Mouse (Mus musculus) hindbrain, embryonic 11.5 days (tissue): ENCODE measurements at regions not wholly inside any gene's neighbourhood (a gene's known extent, or its start where the extent isn't known, plus 50 kb on each side); places are given as distances from the start of the nearest gene placed in this dataset.
A peak's percentile ranks its signal among the peaks of the same experiment; 100 is the strongest.

Experiments
- ATAC-seq: fragments of 200-750 bp; cut with Nextera tagmentation; 2 replicates; pipeline ENCODE4 v1.8.0; 2017; ENCODE audit warnings: mild to moderate bottlenecking, moderate TSS enrichment, moderate library complexity; ENCODE audit not compliant: low FRiP score
- DNase-seq: peaks from one replicate; pipeline ENCODE4 v3.0.0-alpha.2; 2015; ENCODE audit warnings: low spot score
- H3K27ac ChIP-seq: fragments of 300-500 bp; sonication (generic); 2 replicates; pipeline ENCODE4 v1.5.1; 2014; ENCODE audit warnings: mild to moderate bottlenecking, low read depth, low read length
- H3K27me3 ChIP-seq: fragments of 300-500 bp; sonication (generic); 2 replicates; pipeline ENCODE4 v1.6.1; 2014; ENCODE audit warnings: mild to moderate bottlenecking, low read length, moderate library complexity, mixed read lengths; ENCODE audit not compliant: control insufficient read depth, insufficient read depth
- H3K36me3 ChIP-seq: fragments of 300-500 bp; sonication (generic); 2 replicates; pipeline ENCODE4 v1.6.1; 2014; ENCODE audit warnings: mild to moderate bottlenecking, low read length, moderate library complexity, mixed read lengths; ENCODE audit not compliant: control insufficient read depth, insufficient read depth
- H3K4me1 ChIP-seq: fragments of 300-500 bp; sonication (generic); replicated peaks from 2 replicates; pipeline ENCODE4 v1.6.1; 2014; ENCODE audit warnings: low read length, mixed read lengths; ENCODE audit not compliant: control insufficient read depth, insufficient read depth
- H3K4me2 ChIP-seq: fragments of 300-500 bp; sonication (generic); replicated peaks from 2 replicates; pipeline ENCODE4 v1.6.1; 2014; ENCODE audit warnings: mild to moderate bottlenecking, low read depth, low read length
- H3K4me3 ChIP-seq: fragments of 300-500 bp; sonication (generic); 2 replicates; pipeline ENCODE4 v1.5.1; 2014; ENCODE audit warnings: low read depth, low read length
- H3K9ac ChIP-seq: fragments of 300-500 bp; sonication (generic); 2 replicates; pipeline ENCODE4 v1.6.1; 2014; ENCODE audit warnings: low read depth, low read length
- H3K9me3 ChIP-seq: fragments of 300-500 bp; sonication (generic); 2 replicates; pipeline ENCODE4 v1.6.1; 2016; ENCODE audit warnings: low read length; ENCODE audit not compliant: control insufficient read depth
- WGBS: fragments of 180-500 bp; shearing (Covaris S2); extraction: QIAGEN DNeasy Blood & Tissue Kit; methylation state at CpG from one replicate; pipeline ENCODE4 v1.1.7; 2014; 5-methylcytosine and 5-hydroxymethylcytosine counted together

GRCm38 (mm10) chr11:54195954-54196353 is 53.5 kb downstream of the Csf2 start:
- H3K9ac ChIP-seq: no peak overlapping the region
- DNase-seq: peak; percentile 1

DNA sequence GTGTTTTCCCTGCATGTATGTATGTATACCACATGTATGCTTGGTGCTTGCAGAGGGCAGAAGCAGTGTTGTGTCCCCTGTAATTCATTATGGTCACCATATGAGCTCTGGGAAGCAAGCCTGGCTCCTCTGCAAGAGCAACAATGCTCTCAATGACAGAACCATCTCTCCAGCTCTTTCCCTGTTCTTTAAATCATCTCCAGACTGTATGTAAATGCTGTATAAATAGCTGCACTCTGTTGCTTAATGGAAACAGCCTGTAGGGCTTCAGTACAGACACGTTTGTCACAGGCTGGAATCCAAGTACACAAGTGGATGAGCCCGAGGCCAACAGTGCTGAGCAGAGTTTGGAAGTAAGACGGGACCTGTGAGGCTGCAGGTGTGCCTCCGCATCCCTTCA is 54.7 kb downstream of the Csf2 start:
- DNase-seq (no peak), ATAC-seq (no peak)
- no peaks in the 10 kb centered on the region for H3K4me1 ChIP-seq
- H3K4me3 ChIP-seq: no peak overlapping the region
- H3K9me3 ChIP-seq: no peaks in the 10 kb centered on the region
- H3K36me3 ChIP-seq: no peaks in the 10 kb centered on the region
- H3K4me2 ChIP-seq: no peak overlapping the region
- no peak overlapping the region for H3K27ac ChIP-seq
- H3K27me3 ChIP-seq: no peaks in the 10 kb centered on the region
- WGBS: 80% methylated on average over 4 of the region's 4 CpGs
- no peak overlapping the region for H3K9ac ChIP-seq

More at GRCm38 (mm10) chr11:54195954-54196353, 53.5 kb downstream of the Csf2 start:
- WGBS: 60% methylated on average over 5 of the region's 5 CpGs
- Histone ChIP-seq H3K4me3 (no peak overlapping the region), H3K4me2 (no peak overlapping the region), H3K27ac (no peak overlapping the region), H3K27me3 (no peaks in the 10 kb centered on the region), H3K4me1 (no peaks in the 10 kb centered on the region), H3K9me3 (no peaks in the 10 kb centered on the region), H3K36me3 (no peaks in the 10 kb centered on the region)
- no peak for ATAC-seq

DNA sequence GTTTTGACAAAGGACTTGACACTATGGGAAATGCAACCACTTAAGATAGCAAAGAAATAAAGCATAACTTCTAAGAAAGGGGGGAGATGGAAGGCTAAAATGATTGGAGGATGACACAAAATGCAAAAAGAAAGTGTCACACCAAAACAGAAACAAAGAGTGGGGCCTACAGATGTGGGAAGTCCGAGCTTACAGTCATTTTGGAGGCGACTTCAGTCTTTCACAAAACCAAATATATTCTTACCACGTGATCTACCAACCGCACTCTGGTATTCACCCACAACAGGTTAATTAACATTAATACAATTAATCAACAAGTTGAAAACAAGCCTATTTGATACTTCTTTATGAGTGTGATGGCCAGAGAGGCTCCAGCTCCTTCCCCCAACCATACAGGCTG is 57.2 kb downstream of the Csf2 start:
- H3K4me2 ChIP-seq: no peak overlapping the region
- no peaks in the 10 kb centered on the region for H3K27me3 ChIP-seq
- WGBS: 90% methylated on average over 4 of the region's 4 CpGs
- no peak for ATAC-seq
- H3K9me3 ChIP-seq: no peaks in the 10 kb centered on the region
- DNase-seq: no peak
- H3K27ac ChIP-seq: no peak overlapping the region
- H3K36me3 ChIP-seq: no peaks in the 10 kb centered on the region
- H3K4me3 ChIP-seq: no peak overlapping the region
- no peak overlapping the region for H3K9ac ChIP-seq
- H3K4me1 ChIP-seq: no peaks in the 10 kb centered on the region

DNA sequence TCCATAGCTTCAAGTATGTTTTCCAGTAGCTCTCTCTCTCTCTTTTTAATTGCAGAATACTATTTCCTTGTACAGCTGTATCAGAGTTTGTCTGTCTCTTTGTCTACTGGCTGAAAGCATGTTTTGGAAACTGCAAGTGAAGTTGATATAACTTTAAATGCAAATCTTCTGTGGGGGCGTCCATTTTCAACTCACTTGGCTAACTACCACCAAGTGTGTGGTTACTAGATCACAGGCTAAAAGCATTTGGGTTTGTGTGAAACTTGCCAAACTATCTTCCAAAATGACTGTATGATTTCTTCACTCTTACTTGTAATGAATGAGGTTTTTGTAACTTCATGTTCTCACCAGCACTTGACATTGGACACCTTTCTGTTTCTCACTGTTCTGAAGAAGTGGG is 61.6 kb downstream of the Csf2 start:
- H3K4me2 ChIP-seq: no peak overlapping the region
- no peak for DNase-seq
- no peak overlapping the region for H3K9ac ChIP-seq
- no peak overlapping the region for H3K27ac ChIP-seq
- no peak overlapping the region for H3K4me3 ChIP-seq
- H3K27me3 ChIP-seq: no peaks in the 10 kb centered on the region
- no peaks in the 10 kb centered on the region for H3K4me1 ChIP-seq
- 78% methylated on average over 1 of the region's 1 CpGs for WGBS
- H3K36me3 ChIP-seq: no peaks in the 10 kb centered on the region
- no peak for ATAC-seq
- no peaks in the 10 kb centered on the region for H3K9me3 ChIP-seq

DNA sequence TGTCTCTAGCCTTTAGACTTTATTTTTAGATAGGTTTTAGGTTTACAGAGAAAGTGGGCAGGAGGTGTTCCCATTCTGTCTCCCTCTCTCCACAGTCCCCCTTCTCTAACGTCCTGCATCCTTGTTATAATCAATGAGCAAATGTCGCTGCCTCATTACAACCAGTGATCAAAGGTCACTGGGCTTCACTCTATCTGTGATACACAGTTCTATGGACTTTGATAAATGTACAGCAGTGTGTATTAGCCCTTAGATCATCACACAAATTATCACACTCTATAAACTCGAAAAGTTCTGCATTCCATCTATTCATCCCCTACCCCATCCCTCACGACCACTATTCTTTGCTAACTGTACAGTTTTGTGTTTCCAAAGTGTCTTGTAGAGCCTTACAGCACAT is 62.1 kb downstream of the Csf2 start:
- Histone ChIP-seq H3K9ac (no peak overlapping the region), H3K36me3 (no peaks in the 10 kb centered on the region), H3K4me2 (no peak overlapping the region), H3K4me3 (no peak overlapping the region), H3K9me3 (no peaks in the 10 kb centered on the region), H3K27ac (no peak overlapping the region), H3K4me1 (no peaks in the 10 kb centered on the region), H3K27me3 (no peaks in the 10 kb centered on the region)
- ATAC-seq: no peak
- DNase-seq: no peak
- WGBS: 78% methylated on average over 4 of the region's 4 CpGs

DNA sequence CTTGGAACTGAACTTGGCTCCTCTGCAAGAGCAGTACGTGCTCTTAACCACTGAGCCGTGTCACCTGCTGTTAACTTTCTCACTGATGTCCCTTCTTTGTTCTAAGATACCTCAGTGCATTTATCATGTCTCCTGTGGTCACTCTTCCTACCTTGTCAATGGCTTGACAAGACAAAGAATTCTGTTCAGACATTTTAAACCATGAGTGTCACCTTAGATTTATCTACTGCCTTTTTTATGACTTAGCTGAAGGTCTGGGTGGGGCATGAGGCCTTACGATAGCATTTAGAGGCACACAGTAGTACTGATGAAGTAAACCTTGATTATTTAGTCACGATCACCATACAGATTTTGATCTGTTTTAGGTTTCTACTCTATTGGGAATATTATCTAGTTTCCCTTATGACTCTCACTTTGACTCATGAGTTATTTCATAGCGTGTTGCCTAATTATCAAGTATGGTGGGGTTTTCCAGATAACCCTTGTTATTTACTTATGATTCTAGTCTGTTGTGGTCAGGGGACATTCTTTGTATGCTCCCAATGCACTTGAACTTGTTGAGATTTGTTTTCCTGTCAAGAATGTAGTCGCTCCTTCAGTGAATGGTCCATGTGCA is 63.6 kb downstream of the Csf2 start:
- ATAC-seq: no peak
- WGBS: 91% methylated on average over 6 of the region's 6 CpGs

DNA sequence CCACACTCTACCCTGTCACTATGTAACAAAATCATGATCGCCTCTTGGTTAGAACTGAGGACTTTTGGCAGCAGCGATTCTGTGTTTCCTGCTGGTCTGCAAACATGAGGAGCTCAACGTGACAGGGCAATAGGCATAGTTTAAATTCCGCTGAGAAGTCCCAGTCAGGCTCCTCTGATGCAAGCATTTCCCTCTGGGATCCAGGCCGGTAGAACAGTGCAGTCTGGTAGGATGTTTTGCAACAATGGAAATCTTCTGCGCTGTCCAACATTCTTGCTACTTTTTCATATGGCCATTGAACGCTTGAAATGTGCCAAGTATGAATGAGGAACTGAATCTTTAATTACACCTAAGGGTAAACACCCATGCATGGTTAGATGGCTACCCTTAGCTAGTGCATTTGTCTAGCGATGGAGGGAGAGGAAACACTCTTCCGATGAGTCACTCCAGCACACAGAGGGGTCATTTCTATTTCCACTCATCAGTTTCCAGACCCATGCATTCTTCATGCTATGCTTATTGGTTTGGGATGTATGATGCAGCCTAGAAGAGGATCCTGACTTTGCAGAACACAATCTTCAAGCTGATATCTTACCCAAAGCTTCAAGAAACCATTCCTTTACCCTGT is 67.7 kb downstream of the Csf2 start:
- DNase-seq (no peak), ATAC-seq (no peak)
- Histone ChIP-seq H3K27ac (no peak overlapping the region), H3K9me3 (no peaks in the 10 kb centered on the region), H3K36me3 (no peaks in the 10 kb centered on the region), H3K4me3 (no peak overlapping the region), H3K4me2 (no peak overlapping the region), H3K9ac (no peak overlapping the region), H3K4me1 (no peaks in the 10 kb centered on the region), H3K27me3 (no peaks in the 10 kb centered on the region)
- 78% methylated on average over 9 of the region's 9 CpGs for WGBS

More for the DNA sequence above, 63.6 kb downstream of the Csf2 start:
- H3K27ac ChIP-seq: no peak overlapping the region
- H3K36me3 ChIP-seq: no peaks in the 10 kb centered on the region
- no peaks in the 10 kb centered on the region for H3K4me1 ChIP-seq
- no peak overlapping the region for H3K4me3 ChIP-seq
- H3K9ac ChIP-seq: no peak overlapping the region
- H3K4me2 ChIP-seq: no peak overlapping the region
- no peaks in the 10 kb centered on the region for H3K9me3 ChIP-seq
- no peaks in the 10 kb centered on the region for H3K27me3 ChIP-seq
- no peak for DNase-seq
